Mouse (Mus musculus): Measurements from ENCODE around the gene Ankrd13d.
A peak's percentile ranks its signal among the peaks of the same experiment; 100 is the strongest.

The Ankrd13d gene

DNA sequence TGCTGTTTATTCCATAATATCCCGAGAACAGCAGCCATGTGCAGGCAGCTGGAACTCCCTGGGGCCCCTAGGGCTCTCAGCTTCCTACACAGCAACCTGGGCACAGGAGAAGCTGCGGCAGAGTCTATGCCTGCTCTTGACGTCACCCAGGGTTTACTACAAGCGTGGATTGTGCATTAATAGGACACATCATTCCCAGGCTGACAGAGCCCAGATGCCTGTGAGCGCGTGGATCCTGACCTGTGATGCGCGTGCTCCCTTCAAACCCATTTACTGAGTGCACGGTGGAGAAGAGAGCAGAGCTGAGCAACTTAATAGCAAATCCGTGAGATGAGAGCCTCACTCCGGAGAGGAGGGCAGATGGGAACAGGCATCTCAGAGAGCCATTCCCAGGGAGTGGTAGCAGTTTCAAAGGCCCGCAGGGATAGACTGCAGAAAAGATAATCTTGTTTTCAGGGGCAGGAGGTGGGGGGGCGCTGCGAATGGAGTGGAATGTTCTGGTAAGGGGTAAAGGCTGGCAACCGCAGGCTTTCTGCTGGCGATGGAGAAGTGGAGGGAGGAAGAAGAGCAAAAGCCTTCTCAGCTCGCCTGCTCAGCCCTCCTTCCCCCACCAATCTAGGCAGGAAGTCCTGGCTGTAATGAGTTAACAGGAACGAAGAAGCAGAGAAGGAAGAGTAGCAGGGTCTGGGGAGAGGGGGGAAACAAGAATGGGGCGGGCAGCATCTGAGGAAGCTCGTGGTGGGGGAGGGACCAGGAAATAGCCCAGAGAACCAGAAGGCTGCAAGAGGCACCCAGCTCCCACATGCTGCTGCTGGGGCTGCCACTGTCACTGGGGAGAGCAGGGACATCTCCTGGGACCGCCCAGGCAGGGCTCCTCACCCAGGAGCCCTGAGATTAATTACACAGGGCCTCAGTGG is 19.1 kb upstream of the Ankrd13d start:
- DNase-seq (ENCODE audit: extremely low read depth, low read depth, low spot score) = no peak

DNA sequence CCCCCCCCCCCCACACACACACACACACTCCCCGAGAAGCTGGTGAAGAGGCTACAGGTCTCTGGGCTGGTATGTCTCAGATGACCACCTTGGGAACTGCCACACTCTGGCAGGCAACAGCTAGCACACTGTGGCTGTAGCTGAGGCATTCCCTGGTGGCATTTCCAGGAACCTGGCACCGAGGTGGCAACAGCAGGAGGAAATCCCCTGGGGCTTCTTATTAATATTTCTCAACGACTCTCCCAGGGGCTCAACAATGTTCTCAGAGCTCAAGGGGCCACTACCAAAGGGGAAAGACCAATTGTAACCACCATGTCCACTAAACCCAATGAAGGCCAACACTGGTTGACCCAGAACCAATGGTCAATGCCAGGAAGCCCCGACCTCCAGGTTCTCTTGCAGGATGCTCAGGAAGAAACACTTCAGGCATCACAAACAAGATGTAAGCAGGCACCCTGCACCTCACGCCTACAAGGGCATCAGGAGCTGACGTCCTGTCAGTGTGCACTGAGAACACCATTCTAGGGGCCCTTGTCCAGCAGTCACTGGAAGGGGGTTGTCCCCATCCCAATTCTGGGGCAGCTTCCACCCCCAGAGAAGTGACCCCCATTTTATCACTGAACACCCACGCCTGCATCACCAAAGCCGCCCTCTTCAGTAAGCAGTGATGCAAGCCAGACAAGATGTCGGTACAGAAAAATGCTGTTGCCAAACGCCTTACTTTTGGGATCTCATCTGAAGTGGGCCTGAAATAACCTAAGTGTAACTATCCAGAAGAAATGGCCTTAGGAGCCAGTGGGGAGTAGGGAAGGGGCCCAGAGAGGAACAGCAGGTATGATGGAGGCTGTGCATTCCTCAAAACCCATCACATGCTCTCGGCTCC is 18.2 kb upstream of the Ankrd13d start:
- DNase-seq (ENCODE audit: extremely low read depth, low read depth, low spot score) = no peak

DNA sequence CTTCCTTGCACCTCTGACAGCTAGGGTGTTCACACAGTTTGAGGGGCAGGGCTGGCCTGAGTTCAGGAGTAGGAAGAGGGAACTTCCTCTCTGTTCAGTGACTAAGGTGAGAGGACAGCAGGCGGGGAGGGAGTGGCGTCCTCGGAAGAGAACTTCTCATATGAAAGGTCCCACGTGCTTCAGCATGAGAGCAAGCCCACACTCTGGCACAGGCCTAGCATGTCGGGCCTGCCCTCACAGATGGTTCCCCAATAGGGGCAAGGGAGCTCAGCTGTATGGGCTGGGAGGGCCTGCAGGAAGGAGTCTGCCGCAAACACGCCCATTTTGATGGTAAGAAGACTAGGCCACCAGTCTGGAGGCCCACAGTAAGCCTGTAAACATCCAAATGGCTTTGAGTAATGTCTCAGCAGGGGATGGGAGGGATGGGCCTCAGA is 17.4 kb upstream of the Ankrd13d start:
- DNase-seq (ENCODE audit: extremely low read depth, low read depth, low spot score) = no peak

DNA sequence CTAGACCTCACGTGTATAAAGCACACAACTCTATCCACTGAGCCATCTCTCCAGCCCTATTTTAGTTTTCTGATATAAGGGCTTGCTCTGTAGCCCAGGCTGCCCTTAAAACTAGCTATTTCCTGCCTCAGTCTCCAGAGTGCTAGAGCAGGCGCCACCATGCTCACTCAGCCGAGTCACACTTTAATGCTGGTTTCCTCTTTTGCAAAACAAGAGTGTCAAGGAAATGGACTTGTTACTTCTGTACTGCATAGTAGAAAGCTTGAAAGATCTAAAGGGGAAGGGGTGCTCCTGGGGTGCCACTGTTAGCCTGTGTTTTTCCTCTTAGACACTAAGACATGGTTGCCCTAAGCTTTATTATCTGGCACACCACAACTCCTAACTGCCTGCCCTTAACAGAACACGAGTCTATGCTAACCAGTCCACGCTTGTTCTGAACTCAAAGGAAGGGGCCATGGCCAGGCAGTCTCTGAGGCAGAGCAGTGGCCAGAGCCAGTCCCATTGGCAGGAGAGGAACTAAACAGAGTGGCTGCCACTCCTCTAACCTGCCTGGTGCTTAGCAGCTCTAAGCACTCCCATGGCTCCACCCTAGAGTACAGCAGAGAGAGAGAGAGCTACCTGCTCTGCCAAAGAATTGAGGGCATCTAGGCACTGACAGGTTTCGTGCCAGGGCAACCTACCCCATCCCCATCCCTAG is 16.8 kb upstream of the Ankrd13d start:
- DNase-seq (ENCODE audit: extremely low read depth, low read depth, low spot score) = no peak

DNA sequence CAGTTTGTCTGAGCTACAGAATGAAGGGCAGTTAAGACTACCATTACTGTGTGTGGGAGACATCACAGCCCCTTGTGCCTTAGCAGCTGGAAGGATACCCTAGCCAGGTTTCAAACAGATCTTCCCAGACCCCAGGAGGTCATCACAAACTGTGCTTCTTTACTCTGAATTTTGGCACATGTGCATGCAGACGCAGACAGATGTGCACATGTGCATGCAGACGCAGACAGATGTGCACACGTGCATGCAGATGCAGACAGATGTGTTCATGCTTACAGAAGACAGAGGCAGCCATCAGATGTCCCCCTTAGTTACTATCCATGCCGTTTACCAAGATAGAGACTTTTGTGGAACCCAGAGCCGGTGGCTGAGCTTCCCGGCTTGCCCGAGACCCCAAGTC is 16.2 kb upstream of the Ankrd13d start:
- no peak for DNase-seq (ENCODE audit: extremely low read depth, low read depth, low spot score)

DNA sequence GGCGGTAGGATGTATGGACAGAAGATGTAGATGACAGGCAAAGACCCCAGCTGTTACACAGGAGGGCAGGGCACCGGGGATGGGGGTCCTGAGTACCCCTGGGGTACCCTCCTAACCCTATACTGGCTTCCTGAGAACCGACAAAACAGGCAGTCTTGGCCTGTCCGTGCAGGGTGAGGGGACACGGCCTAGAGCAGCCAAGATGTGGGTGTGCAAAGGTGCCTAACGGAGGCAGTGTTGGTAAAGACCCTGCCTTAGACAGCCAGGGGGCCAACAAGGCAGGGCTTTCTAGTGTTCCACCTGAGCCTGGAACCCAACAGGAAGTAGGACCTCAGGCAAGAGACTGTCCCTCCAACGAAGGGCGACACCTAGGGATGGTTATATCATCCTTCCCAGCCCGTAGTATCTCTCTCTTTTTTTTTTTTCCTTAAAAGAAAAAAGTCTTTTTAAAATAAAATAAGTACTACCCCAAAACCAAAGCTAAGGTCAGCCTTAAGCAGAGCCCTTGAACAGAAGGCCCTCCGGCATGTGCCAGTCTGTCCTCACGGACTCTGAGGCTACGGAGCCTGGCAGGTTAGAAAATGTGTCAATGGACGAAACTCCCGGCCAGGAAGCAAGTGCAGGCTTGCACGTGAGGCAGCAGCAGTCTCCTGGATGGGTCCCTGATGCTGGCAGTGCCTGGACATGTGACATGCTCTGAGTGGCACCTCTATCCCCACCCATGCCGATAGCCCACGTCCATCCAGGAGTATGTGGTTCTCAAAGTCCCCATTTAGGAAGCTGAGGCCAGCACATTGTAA is 15.6 kb upstream of the Ankrd13d start:
- DNase-seq (ENCODE audit: extremely low read depth, low read depth, low spot score) = no peak

DNA sequence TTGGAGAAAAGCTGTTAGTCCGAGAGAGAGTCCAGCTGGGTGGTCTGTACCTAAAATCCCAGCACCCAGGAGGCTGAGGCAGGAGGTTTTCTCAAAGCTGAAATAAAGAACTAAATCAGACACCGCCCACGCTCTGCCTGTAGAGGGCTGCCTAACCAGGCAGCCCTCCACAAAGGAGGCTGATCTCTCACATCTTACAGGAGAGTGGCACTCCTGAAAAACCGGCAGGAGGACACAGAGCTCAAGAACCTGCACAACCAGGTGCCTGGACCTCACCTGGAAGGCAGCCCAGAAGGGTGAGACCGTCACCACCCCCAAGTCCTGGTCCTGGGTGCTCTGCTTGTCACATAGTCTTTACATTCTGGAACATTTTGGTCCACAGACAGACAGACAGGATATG is 14.9 kb upstream of the Ankrd13d start:
- no peak for DNase-seq (ENCODE audit: extremely low read depth, low read depth, low spot score)

DNA sequence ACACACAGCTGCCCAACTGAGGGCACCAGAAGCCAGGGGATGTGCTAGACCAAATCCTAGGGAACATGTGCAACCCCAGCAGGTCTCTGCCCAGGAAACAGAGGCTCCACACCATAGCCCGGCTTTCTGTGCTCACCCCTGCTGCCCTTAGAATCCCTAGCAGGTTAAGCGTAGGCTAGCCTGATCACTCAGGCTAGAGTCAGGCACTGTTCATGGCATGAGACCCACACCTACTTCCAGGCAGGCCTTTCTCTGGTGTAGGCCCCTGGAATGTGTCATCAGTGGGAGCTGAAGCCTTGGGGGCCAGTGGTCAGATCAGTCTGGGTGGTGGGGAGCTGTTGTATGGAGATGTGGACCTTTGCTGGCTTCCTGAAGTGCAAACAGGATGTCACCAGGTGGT is 13.7 kb upstream of the Ankrd13d start:
- no peak for DNase-seq (ENCODE audit: extremely low read depth, low read depth, low spot score)

DNA sequence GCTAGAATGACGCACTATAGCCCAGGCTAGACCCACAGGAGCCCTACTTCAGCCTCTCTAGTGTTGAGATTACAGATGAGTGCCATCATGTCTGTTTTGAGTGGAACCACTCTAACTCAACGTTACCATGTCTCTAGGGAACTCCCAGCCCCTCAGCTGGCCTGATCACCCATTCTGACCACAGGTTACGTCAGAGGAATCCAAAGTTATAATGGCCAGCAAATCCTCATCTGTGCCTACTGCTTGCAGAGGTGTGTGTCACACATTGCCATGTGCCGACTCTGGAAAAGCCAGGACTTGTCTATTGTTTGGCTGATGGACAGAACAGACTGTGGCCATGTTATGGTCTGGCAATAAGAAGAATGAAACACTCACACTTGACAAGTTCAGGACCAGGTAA is 12.5 kb upstream of the Ankrd13d start:
- no peak for DNase-seq (ENCODE audit: extremely low read depth, low read depth, low spot score)

DNA sequence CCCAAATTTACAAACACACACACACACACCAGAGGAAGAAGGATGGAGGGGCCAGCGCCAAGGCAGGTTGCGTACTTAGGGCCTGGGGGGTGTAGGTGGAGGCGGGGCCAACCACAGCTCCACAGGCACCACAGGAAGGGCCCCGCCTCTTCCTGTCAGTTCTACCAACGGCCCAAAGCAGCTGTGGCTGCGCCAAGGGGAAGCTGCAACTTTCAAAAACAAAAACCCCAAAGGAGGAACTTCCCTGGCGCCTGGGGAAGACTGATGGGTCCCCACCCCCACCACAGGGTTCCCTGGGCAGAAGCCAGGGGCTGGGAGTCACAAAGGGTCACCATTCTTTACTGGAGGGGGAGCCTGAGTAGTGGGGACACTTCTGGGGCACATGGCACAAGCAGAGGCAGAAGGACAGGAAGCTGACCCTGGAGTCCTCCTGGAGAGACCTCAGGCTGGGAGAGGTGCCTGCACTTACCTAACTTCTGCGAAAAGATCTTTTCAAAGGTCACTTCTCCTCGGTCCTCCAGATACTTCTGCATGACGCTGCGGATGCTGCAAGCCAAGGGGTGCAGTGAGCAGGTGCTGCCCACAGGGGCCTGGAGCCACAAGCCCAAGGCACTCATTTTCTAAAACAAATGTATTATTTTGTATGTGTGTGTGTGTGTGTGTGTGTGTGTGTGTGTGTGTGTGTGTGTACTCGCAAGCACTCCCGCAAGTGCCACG is 11.6 kb upstream of the Ankrd13d start:
- no peak for DNase-seq (ENCODE audit: extremely low read depth, low read depth, low spot score)

DNA sequence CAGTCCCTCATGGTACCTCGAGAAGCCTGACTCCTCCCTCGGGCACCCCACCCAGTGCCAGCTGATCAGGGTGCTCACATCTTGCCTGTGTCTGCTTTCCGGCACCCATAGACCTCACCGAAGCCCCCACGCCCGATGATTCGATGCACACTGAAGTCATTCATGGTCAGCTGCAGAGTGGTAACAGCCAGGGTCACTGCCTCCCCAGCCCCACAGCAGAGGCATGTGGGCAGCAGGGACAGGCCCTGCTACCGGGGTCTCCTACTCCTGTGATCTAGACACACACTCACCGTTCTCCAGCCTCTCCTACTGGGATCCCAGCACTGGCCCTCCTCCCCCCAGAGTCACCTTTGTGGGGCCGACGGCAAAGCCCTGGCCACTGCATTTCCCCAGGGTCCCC is 8.2 kb upstream of the Ankrd13d start:
- no peak for DNase-seq (ENCODE audit: extremely low read depth, low read depth, low spot score)

DNA sequence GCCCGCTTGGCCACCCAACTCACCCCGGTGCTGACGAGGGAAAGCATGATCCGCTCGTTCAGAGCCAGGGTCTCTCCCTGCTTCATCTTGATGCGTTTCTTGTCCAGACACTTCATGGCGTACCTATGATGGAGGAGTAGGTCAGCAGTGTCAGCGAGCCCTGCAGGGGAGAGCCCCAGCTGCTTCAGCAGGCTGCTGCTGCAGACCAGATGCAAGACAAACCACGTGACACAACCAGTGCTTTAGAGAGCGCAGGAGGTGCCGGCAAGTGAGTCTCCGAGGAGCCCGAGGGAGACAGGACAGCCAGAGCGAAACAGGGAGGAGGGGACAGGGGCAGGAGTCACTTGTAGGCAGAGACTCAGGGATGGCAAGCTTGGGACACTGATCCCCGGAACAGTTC is 7.8 kb upstream of the Ankrd13d start:
- no peak for DNase-seq (ENCODE audit: extremely low read depth, low read depth, low spot score)

DNA sequence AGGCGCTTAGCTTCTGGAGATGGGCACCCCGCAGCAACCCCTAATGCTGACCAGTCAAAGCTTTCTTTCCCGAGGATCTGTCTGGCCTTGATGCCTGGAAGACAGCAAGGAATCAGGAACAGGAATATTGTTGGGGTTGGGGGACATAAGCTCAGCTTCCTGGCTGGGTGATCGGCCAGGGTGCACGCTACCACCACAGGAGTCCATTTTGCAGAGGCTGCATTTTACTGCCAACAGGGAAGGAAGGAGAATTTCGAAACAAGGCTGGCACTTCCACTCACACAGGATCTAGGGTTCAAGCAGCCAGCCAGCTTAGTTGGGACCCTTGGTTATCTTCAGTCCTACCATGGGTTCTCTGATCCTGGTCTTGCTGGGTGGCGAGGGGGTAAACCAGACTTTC is 716 bp upstream of the Ankrd13d start:
- no peak for DNase-seq (ENCODE audit: extremely low read depth, low read depth, low spot score)

DNA sequence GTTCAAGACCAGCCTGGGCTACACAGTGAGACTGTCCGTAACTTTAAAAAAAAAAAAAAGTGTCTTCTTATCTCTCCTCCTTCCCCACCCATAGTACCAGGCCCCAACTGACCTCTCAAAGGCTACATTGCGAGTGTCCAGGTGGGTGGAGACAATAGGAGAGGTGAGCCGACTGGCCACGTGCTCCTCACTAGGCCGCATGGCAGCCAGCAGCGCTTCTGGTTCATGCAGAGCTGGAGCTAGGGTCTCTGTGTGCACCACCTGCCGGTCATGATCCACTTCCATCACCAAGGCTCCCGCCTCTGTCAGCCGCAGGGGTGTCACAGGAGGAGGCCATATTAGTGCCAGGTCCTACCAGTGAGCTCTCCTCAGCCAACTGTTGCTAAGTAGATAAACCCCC is 2.5 kb downstream of the Ankrd13d start:
- no peak for DNase-seq (ENCODE audit: extremely low read depth, low read depth, low spot score)

DNA sequence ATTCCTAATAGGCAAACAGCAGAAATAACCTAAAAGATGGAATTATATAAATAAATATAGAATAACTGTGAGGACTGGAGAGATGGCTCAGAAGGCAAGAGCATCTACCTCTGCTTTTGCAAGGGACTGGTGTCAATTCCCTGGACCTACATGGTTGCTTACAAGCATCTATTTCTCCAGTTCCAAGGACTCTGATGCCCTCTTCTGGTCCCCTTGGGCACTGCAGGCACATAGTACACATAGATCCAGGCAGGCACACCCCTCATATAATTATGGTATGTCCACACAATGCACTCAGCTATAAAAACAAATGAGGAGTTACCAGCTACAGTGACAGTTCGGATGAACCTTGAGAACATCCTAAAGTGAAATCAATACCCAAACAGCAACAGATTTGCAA is 3.5 kb downstream of the Ankrd13d start:
- DNase-seq (ENCODE audit: extremely low read depth, low read depth, low spot score) = no peak

DNA sequence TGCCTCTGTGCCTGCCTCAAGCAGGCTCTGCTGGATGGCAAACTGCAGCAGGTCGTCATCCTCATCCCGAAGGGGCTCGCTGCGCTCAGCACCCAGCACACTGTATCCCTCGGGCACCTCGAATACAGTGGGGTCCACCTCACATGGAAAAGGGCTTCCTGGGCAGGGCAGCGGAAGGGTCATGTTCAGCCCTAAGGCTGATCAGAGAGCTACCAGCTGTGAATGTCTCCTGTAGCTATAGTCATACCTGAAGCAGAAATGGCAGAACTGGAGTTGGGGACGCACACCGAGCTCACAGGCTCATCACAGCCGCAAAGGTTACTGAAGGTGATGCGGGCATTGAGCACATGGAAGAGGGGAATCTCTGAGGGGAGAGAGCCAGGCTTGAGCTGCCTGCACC is 12.0 kb downstream of the Ankrd13d start:
- no peak for DNase-seq (ENCODE audit: extremely low read depth, low read depth, low spot score)

DNA sequence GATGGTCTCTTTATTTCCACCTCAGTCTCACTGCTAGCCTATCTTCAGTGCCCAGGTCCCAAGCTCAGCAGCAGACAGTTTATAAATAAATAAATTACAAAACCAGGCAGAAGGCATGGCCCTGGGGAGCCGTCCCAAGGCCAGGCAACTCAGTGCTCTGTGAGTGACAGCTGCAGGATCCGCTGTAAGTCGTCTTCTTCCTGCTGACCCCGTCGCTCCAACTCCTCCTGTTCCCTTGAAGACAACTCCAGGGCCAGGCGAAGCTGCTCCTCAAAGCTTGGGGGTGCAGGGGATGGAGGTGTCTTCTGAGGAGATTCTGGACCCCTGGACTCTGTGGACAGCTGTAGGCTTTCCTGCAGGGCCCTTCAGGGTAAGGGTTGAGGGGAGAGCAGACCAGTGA is 12.8 kb downstream of the Ankrd13d start:
- no peak for DNase-seq (ENCODE audit: extremely low read depth, low read depth, low spot score)

DNA sequence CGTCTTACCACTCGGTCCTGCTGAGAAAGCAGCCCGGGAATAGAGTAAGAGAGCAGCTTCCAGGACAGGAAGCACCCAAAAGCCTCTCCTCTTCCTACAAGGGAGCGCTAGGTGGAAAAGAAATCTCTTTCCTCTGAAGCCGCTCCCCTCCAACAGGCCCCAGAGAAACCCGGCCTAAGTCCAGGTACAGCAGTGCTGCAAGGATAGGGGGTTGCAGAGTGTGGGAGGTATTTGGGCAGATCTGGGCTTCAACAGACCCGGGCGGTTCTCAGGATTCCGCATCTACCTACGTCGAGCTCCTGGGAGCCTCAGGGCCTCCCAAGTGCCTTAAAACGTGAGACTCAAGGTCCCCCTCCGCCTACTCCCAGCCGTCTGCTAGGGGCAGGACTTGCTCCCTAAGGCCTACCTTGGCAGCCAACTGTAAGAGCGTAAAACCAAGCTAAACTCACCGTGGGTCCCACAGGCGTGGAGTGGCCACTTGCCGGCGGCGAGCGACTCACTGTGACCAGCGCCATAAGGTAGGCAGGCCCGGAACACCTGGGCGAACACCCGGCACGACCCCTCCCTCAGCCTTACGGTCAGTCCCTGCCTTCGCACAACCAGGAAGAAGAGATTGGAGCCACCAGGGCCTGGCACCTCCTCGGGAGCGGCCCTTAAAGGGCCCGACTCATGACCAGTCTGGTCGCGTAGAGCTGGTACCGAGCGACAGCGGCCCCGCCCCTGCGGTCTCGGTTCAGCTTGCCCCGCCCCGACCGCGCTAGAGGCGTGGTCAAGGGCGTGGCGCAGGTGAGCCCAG is 14.2 kb downstream of the Ankrd13d start, which contains the start of gene Ssh3:
Ssh3 (minus strand) TSS at position 615 of the 796 bp plus-strand sequence.
- peak; percentile 51 for DNase-seq (ENCODE audit: extremely low read depth, low read depth, low spot score)

DNA sequence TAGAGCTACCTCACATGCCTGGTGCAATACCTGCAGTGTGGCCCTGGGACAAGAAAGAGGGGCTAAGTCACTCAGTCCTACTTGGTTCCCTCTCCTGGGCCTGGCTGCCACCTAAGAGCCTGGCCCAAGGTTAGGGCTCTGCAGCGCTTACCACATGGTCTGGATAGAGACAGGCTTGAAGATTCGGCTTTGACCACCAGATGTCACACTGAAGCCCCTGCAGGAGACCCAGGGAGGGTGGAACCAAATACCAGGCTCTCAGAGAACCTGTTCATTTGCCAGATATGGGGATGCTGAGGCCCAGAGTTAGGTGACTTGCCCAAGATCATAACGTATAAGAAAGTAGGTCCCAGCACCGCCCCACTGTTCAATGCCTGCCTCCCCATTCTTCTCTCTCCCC is 17.0 kb downstream of the Ankrd13d start:
- DNase-seq (ENCODE audit: extremely low read depth, low read depth, low spot score) = no peak
